In the genomic region with DNA sequence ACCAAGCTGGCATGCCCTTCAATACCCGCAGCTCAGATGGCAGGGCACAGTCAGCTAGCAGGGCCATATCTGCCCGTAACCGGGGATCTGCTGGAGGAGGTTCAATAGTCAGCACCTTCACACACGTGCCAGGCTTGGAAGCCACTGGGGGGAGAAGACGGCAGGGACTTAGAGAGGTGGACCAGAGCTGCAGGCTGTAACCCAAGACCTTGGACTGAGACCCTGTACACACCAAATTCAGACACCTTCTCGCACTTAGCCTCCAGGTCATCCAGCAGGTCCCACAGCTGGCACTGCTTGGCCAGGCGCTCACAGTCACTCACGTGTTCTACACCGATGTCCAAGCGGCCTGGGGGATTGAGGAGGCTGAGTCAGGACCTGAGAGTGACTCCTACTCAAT, we compare ENCODE assay signal across 15 mouse cellular contexts.
"Had no signal": no experiment of that assay in that cellular context is flagged by ENCODE, and none has a peak within 500 bp of the region (broad histone marks: within the 10 kb centered on the region; RNA-seq: fewer than 3 reads in every experiment).

No protein-coding gene starts in this region.

- DNase-seq: kidney, postnatal 25 days; layer of hippocampus, adult 9-11 months; liver; liver, embryonic 13.5 days; liver, postnatal 0 days; lung, embryonic 14.5 days; midbrain, embryonic 14.5 days; thymus, adult 18-20 months; thymus, postnatal 36 days had no signal

- ATAC-seq: liver, postnatal 0 days; lung, postnatal 0 days had no signal

- H3K9me3 ChIP-seq: limb, embryonic 10.5 days; limb, embryonic 13.5 days; liver, embryonic 13.5 days had no signal

- H3K27ac ChIP-seq: kidney, postnatal 0 days; layer of hippocampus, adult 2 months; limb, embryonic 10.5 days; limb, embryonic 13.5 days; liver, embryonic 13.5 days; macrophage had no signal

- H3K27me3 ChIP-seq: limb, embryonic 13.5 days; liver, embryonic 13.5 days had no signal

- H3K4me3 ChIP-seq: layer of hippocampus, adult 2 months; limb, embryonic 10.5 days; limb, embryonic 13.5 days had no signal
